Mouse (Mus musculus) kidney, adult 9 months (tissue): ENCODE measurements at regions not wholly inside any gene's neighbourhood (a gene's known extent, or its start where the extent isn't known, plus 50 kb on each side); places are given as distances from the start of the nearest gene placed in this dataset.

ENCODE experiments used
- DNase-seq: peaks from one replicate; pipeline ENCODE4 v3.0.0; 2022

- DNase-seq = peak; percentile 17
Observed at GRCm38 (mm10) chrX:11574354-11574753, 246.7 kb downstream of the H2al1j start.

GRCm38 (mm10) chrX:11575571-11575970 lies 247.9 kb downstream of the H2al1j start:
- no peak for DNase-seq

GRCm38 (mm10) chrX:11576287-11576686 lies 248.7 kb downstream of the H2al1j start:
- DNase-seq = no peak

DNA sequence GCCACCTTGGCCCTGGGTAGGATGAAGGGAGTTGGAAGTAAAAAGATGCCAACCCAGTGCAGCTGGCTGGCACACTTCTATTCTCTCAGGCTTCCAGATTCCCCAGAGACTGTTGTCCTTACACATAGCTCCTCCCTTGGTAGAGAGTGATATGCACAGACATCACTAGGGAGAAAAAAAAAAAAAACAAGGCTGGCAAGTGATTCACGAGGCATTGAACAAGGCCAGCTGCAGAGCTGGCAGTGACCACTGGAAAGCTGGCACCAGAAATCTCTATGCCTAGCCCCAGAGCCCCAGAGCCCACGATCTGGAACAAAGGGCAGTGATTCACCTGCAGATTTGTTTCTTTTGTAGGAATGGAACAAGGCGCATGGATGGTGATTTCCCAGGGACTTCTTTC lies 249.7 kb downstream of the H2al1j start:
- DNase-seq = no peak

GRCm38 (mm10) chrX:11585353-11585752 lies 257.7 kb downstream of the H2al1j start:
- DNase-seq = no peak

GRCm38 (mm10) chrX:11591391-11592187 lies 264.0 kb downstream of the H2al1j start:
- no peak for DNase-seq

DNA sequence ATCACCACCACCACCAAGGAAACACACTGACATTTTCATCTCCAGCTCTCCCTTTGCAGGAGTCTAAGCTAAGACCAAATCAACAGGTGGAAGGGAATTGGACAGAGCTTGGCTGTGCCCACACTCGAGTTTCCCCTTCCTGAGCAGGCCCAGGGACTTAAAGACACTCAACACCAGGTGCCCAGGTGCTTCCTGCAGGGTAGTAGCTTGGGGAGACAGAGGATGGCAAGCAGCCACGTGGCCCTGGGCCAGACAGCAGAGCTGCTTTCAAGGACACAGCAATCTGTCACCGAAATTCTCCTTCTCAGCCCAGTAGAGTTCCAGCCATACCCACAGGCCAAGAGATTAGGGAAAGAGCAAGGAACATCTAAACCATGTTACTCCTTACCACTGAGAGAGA lies 266.9 kb downstream of the H2al1j start:
- peak; percentile 23 for DNase-seq

GRCm38 (mm10) chrX:11597548-11597947 lies 269.9 kb downstream of the H2al1j start:
- DNase-seq = no peak

DNA sequence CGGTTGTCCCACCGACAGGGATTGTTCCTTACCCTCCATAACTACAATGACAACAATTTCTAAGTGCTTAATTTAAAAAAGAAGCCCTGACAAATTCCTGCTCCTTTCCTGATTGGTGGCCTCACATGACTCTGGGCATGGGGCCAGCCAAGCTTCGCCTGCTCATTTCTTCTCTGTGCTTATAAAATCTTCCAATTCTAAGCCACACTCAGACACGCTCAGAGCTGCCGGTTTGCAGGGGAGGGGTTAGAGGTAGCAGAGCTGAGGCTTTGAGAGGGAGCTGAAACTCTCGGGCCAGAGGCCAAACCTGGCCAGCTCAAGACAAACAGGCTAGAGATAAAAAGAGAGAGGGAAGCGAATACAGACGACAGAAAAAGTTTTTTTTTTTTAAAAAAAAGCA lies 286.6 kb downstream of the H2al1j start:
- DNase-seq = peak; percentile 35

DNA sequence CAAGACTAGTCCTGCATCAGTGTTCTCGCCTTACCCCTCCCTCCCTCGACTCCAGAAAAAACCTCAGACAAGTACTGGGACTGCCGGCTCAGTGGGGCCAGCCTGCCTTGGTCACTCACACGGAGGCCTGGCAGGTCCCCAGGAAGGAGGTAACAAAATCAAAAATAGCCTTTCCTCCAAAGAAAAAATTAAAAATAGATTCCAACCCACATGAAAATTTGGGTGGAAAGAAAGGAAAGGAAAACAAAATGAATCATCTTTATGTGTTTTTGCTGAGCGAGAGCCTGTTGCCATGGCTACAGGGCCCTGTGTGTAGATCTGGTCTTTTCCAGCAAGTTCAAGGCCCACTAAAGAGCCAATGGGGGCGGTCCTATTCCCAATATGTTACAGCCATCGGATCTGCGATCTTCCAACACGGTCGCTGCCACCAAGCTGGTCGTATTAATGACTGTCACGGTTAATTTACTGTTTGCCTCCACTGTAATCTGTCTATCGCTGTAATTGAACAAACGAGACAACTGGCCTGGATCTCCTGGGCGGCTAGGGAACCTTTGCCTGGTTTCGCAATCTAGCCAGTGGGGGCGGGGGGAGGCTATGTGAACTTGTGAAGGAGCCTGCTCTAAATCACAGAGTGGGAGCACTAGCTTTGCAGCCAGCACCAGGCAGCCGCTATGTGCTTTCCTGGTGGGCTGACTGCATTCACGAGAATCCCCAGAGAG lies 293.6 kb downstream of the H2al1j start:
- DNase-seq = peak; percentile 23

GRCm38 (mm10) chrX:11626274-11626878 lies 298.8 kb downstream of the H2al1j start:
- DNase-seq = no peak

GRCm38 (mm10) chrX:11629362-11629761 lies 301.7 kb downstream of the H2al1j start:
- DNase-seq = no peak

DNA sequence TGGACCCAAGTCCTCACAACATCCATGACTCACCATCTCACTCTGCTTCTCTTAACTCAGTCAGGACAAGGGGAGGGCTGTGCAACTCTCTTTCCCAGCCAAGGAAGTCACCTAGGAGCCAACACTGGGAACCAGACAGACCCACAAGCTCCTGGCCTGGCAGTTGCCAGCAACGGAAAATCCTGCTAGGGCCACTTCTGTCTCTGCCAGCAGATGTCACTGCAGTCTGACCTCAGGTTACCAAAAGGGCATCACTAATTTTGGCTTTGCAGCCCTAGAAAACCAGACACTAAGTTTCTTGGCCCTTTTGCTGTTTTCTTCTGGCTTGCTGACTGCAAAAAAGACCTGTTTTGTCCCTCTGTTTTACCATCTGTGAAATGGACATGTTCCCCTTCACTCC lies 302.3 kb downstream of the H2al1j start:
- DNase-seq = peak; percentile 39

GRCm38 (mm10) chrX:11631186-11631913 lies 303.7 kb downstream of the H2al1j start:
- peak; percentile 7 for DNase-seq

DNA sequence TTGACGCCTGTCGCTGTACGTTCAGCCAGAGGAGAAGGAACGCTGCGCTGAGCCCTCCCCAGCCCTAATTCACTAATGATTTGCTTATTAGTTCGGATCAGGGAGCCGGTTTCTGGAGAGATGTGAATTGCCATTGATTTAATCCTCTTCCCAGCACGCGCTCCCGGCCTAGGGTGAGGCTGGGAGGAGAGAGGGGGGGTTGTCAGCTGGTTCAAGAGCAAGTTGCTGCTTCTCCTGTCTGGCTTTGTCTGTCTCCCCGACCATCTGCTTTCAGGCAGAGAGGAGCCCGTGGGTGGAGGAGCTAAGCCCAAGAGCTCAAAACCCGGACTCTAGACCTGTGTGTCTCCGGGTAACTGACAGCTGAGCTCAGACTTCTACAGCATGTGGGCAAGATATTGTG lies 304.4 kb downstream of the H2al1j start:
- DNase-seq = no peak

DNA sequence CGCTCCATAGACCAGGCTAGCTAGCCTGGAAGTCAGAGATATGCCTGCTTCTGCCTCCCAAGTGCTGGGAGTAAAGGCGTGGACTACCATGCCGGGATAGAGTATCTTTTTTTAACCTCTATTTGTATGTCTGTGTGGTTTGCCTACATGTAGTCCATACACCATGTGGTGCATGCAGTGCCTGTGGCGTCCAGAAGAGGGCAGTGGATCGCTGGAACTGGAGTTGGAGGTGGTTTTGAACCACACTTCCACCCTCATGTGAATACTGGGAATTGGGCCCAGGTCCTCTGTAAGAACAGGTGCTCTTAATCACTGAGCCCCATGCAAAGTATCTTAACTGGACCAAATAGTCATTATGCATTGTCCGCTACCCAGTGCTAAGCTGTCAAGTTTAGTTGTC lies 306.2 kb downstream of the H2al1j start:
- DNase-seq = peak; percentile 29

GRCm38 (mm10) chrX:11644484-11644883 lies 316.9 kb downstream of the H2al1j start:
- peak; percentile 31 for DNase-seq

DNA sequence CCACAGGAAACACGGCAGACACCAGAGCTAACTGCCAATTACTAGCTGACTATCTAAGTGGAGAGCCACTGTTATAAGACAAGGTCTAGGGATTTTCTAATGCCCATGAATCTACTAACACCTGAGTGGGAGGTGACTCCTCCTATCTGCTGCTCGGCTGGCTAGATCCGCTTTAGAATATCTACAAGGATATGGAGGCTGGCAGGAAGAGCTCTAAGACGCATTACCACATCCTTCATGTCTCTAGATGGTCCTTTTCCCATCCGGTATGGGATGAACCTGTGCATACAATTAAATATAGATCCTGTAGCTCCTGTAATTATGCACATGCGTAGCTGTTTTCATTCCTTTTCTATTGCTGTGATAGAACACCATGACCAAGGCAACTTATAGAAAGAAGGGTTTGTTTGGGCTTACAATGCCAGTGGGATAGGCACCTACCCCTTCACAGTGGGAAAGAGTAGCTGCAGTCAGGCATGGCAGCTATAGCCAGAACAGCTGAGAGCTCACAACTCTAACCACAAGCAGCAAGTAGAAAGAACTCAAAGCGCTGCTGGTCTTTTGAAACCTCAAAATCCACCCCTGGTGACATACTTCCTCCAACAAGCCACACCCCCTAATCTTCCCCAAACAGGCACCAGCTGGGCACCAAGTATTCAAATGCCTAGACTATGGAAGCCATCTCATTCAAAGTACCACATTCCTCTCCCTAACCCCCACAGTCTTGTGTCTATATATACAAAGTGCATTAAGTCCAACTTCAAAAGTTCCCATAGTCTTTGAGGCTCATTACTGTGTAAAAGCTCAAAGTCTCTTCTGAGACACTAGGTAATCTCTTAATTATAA lies 319.3 kb downstream of the H2al1j start:
- DNase-seq = no peak

GRCm38 (mm10) chrX:11647527-11647836 lies 319.9 kb downstream of the H2al1j start:
- DNase-seq = no peak

- DNase-seq = no peak
Observed at GRCm38 (mm10) chrX:11653336-11653735, 325.7 kb downstream of the H2al1j start.

DNA sequence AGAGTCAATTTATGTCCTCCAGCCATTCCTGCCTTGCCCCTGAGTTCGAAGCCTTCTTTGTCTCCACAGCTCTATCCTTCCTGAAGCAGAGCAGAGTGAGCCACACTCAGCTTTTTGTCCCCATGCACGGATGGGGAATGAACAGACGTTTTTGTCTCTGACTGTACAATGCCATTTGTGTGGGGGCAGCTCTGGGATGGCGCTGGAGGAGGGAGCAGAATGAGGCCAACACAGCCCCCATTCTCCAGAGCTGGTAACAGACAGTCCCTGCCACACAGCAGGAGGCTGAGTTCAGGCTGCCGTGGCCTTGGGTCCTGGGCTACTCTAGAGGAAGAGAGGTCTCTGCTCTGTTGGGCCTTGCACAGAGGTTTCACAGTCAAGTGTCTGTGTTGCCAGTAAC lies 327.4 kb downstream of the H2al1j start:
- DNase-seq = no peak

DNA sequence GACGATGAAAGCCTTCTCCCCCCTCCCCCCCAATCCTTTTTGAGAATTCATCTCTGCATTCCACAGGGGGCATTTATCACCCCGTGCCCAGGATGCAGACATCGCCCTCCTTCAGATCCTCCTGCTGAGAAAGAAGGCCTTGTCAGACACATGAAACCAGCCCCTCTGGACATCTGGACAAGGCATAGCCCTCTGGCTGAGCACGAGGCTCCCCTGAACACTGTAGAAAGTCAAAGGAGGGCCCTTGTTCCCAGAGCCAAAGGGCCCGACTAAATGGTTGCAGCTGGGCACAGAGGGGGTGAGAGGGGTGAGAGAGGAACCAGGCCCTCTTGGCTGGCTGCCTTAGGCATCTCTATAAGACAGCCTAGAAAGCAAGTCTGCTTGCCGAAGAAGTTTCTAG lies 327.8 kb downstream of the H2al1j start:
- DNase-seq = no peak
